Mouse (Mus musculus): ENCODE results near the gene Gm28035. TPM values are rescaled to one million over a fixed set of nuclear protein-coding genes. Genes with fewer than 3 reads are reported as not detected.

The Gm28035 gene
- polyA plus RNA-seq, 1 experiment from 2014 or later = 0.13 TPM

DNA sequence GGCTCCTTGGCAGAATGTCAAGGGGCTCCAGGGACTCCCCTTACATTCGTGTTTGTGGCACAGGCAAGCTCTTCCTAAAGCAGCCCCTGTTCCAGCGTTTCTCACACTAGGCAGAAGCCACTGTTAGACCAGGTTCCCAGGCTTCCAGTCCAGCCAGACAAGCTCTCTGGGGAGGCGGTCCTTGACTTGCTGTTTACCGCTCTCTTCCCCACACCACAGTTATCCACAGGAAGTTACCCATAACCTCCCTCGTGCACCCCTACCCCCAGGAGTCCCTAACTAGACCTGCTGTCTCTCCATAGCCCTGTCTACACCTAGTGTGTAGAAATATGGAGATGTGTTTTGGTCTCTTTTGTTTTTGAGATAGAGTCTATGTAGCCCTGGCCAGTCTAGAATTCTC is 13.4 kb downstream of the Gm28035 start:
- H3K27me3 ChIP-seq (ENCODE audit: control insufficient read depth, insufficient read depth, low read length) = no peaks in the 10 kb centered on the region
- no peak overlapping the region for H3K4me3 ChIP-seq (ENCODE audit: low read depth, low read length)
- H3K9ac ChIP-seq (replicated peaks; ENCODE audit: low read depth, low read length) = no peak overlapping the region
- no peak overlapping the region for H3K27ac ChIP-seq (ENCODE audit: low read length)
- ATAC-seq (ENCODE audit: insufficient number of reproducible peaks, insufficient read depth, low FRiP score, low read depth) = no peak
- 85% methylated on average over 5 of the region's 5 CpGs for WGBS
- H3K36me3 ChIP-seq (ENCODE audit: control insufficient read depth, insufficient read depth, low read length) = peaks cover 50% of the 10 kb centered on the region
- H3K9me3 ChIP-seq (ENCODE audit: control insufficient read depth, low read depth, low read length) = no peaks in the 10 kb centered on the region
- H3K4me2 ChIP-seq (replicated peaks; ENCODE audit: low read depth, low read length) = no peak overlapping the region
- peaks cover 7% of the 10 kb centered on the region; the same call in 1 of the 2 replicates for H3K4me1 ChIP-seq (ENCODE audit: control insufficient read depth, insufficient read depth, low read length)

DNA sequence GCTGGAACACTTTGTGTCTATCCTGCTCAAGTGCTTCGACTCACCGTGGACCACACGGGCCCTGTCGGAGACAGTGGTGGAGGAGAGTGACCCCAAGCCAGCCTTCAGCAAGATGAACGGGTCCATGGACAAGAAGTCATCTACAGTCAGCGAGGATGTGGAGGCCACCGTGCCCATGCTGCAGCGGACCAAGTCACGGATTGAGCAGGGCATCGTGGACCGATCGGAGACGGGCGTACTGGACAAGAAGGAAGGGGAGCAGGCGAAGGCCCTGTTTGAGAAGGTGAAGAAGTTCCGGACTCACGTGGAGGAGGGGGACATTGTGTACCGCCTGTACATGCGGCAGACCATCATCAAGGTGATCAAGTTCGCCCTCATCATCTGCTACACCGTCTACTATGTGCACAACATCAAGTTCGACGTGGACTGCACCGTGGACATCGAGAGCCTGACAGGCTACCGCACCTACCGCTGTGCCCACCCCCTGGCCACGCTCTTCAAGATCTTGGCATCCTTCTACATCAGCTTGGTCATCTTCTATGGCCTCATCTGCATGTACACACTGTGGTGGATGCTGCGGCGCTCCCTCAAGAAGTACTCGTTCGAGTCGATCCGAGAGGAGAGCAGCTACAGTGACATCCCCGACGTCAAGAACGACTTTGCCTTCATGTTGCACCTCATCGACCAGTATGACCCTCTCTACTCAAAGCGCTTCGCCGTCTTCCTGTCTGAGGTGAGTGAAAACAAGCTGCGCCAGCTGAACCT is 15.4 kb downstream of the Gm28035 start:
- Histone ChIP-seq H3K4me1 (ENCODE audit: control insufficient read depth, insufficient read depth, low read length) (peaks cover 7% of the 10 kb centered on the region; the same call in 1 of the 2 replicates), H3K27ac (ENCODE audit: low read length) (no peak overlapping the region), H3K4me2 (replicated peaks; ENCODE audit: low read depth, low read length) (no peak overlapping the region), H3K4me3 (ENCODE audit: low read depth, low read length) (no peak overlapping the region), H3K9me3 (ENCODE audit: control insufficient read depth, low read depth, low read length) (no peaks in the 10 kb centered on the region), H3K36me3 (ENCODE audit: control insufficient read depth, insufficient read depth, low read length) (peaks cover 59% of the 10 kb centered on the region), H3K27me3 (ENCODE audit: control insufficient read depth, insufficient read depth, low read length) (no peaks in the 10 kb centered on the region), H3K9ac (replicated peaks; ENCODE audit: low read depth, low read length) (no peak overlapping the region)
- no peak for ATAC-seq (ENCODE audit: insufficient number of reproducible peaks, insufficient read depth, low FRiP score, low read depth)
- WGBS = 96% methylated on average over 42 of the region's 42 CpGs

DNA sequence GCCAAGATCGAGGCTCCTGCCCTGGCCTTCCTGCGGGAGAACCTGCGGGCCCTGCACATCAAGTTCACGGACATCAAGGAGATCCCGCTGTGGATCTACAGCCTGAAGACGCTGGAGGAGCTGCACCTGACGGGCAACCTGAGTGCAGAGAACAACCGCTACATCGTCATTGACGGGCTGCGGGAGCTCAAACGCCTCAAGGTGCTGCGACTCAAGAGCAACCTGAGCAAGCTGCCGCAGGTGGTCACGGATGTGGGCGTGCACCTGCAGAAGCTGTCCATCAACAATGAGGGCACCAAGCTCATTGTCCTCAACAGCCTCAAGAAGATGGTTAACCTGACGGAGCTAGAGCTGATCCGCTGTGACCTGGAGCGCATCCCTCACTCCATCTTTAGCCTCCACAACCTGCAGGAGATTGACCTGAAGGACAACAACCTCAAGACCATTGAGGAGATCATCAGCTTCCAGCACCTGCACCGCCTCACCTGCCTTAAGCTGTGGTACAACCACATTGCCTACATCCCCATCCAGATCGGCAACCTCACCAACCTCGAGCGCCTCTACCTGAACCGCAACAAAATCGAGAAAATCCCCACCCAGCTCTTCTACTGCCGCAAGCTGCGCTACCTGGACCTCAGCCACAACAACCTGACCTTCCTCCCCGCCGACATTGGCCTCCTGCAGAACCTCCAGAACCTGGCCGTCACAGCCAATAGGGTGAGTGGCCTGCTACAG is 16.4 kb downstream of the Gm28035 start:
- 94% methylated on average over 30 of the region's 30 CpGs for WGBS
- H3K4me2 ChIP-seq (replicated peaks; ENCODE audit: low read depth, low read length) = no peak overlapping the region
- H3K4me1 ChIP-seq (ENCODE audit: control insufficient read depth, insufficient read depth, low read length) = peaks cover 5% of the 10 kb centered on the region; the same call in 1 of the 2 replicates
- no peak overlapping the region for H3K27ac ChIP-seq (ENCODE audit: low read length)
- no peak for ATAC-seq (ENCODE audit: insufficient number of reproducible peaks, insufficient read depth, low FRiP score, low read depth)
- no peak overlapping the region for H3K9ac ChIP-seq (replicated peaks; ENCODE audit: low read depth, low read length)
- H3K9me3 ChIP-seq (ENCODE audit: control insufficient read depth, low read depth, low read length) = no peaks in the 10 kb centered on the region
- no peaks in the 10 kb centered on the region for H3K27me3 ChIP-seq (ENCODE audit: control insufficient read depth, insufficient read depth, low read length)
- H3K36me3 ChIP-seq (ENCODE audit: control insufficient read depth, insufficient read depth, low read length) = peaks cover 68% of the 10 kb centered on the region
- no peak overlapping the region for H3K4me3 ChIP-seq (ENCODE audit: low read depth, low read length)

DNA sequence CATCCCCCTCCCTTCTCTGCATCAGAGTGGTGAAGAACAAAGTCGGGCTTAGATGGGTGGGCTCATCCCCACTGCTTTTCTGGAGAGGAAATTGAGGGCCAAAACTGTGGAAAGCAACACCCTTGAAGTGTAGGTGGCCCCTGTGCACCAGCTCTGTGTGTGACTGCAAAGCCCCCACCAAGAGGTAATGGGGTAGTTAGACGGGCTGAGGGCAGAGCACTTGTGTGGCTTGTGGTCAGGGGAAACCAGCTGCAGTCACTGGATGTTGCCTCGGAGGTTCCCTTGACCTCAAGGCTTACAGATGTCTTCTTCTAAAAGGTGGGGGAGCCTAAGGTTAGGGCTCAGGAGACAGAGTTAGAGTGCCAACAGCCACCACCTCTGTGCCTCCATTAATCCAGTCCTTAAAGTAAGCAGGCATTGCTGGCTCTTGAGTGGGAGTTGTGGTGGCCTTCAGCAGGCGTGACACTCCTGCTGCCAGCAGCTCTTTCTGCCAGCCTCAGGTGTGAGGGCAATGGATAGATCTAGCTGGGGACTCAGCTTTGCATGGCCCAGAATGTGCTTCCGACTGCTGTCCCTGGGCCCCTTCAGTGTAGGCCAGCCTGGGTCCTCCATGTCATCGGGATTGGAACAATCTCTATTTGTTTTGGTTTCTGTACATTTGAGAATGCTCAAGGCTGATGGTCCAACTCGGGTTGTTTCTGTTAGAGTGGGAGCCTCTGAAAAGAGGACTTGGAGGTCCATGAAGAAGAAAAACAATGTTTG is 17.5 kb downstream of the Gm28035 start:
- Histone ChIP-seq H3K27me3 (ENCODE audit: control insufficient read depth, insufficient read depth, low read length) (no peaks in the 10 kb centered on the region), H3K4me1 (ENCODE audit: control insufficient read depth, insufficient read depth, low read length) (peaks cover under 1% of the 10 kb centered on the region; the same call in 1 of the 2 replicates), H3K4me2 (replicated peaks; ENCODE audit: low read depth, low read length) (no peak overlapping the region), H3K4me3 (ENCODE audit: low read depth, low read length) (no peak overlapping the region), H3K9ac (replicated peaks; ENCODE audit: low read depth, low read length) (no peak overlapping the region), H3K27ac (ENCODE audit: low read length) (no peak overlapping the region), H3K9me3 (ENCODE audit: control insufficient read depth, low read depth, low read length) (no peaks in the 10 kb centered on the region), H3K36me3 (ENCODE audit: control insufficient read depth, insufficient read depth, low read length) (peaks cover 75% of the 10 kb centered on the region)
- no peak for ATAC-seq (ENCODE audit: insufficient number of reproducible peaks, insufficient read depth, low FRiP score, low read depth)
- WGBS = 81% methylated on average over 7 of the region's 7 CpGs

DNA sequence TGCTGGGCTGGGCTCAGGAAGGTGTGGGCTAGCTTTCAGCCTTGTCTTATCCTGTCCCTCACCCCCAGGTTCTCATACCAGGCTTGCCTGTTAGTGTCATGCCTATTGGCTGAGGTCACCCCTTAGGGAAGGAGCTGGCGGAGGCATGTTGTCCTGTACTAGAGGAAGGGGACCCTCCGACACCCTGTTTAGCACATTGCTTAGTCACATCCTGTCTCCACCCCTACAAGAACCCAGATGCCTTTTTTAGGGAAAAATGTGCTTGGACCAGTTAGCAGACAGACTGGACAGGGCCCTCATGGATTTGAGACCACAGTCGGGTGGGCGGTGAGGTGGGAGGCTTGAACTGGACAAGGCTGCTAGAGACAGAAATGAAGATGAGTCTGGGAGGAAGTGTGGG is 18.2 kb downstream of the Gm28035 start:
- no peak for ATAC-seq (ENCODE audit: insufficient number of reproducible peaks, insufficient read depth, low FRiP score, low read depth)
- Histone ChIP-seq H3K36me3 (ENCODE audit: control insufficient read depth, insufficient read depth, low read length) (peaks cover 82% of the 10 kb centered on the region), H3K4me1 (ENCODE audit: control insufficient read depth, insufficient read depth, low read length) (peaks cover 4% of the 10 kb centered on the region; the same call in 1 of the 2 replicates), H3K9ac (replicated peaks; ENCODE audit: low read depth, low read length) (no peak overlapping the region), H3K4me2 (replicated peaks; ENCODE audit: low read depth, low read length) (no peak overlapping the region), H3K27ac (ENCODE audit: low read length) (no peak overlapping the region), H3K27me3 (ENCODE audit: control insufficient read depth, insufficient read depth, low read length) (no peaks in the 10 kb centered on the region), H3K4me3 (ENCODE audit: low read depth, low read length) (no peak overlapping the region), H3K9me3 (ENCODE audit: control insufficient read depth, low read depth, low read length) (no peaks in the 10 kb centered on the region)
- 86% methylated on average over 4 of the region's 4 CpGs for WGBS

DNA sequence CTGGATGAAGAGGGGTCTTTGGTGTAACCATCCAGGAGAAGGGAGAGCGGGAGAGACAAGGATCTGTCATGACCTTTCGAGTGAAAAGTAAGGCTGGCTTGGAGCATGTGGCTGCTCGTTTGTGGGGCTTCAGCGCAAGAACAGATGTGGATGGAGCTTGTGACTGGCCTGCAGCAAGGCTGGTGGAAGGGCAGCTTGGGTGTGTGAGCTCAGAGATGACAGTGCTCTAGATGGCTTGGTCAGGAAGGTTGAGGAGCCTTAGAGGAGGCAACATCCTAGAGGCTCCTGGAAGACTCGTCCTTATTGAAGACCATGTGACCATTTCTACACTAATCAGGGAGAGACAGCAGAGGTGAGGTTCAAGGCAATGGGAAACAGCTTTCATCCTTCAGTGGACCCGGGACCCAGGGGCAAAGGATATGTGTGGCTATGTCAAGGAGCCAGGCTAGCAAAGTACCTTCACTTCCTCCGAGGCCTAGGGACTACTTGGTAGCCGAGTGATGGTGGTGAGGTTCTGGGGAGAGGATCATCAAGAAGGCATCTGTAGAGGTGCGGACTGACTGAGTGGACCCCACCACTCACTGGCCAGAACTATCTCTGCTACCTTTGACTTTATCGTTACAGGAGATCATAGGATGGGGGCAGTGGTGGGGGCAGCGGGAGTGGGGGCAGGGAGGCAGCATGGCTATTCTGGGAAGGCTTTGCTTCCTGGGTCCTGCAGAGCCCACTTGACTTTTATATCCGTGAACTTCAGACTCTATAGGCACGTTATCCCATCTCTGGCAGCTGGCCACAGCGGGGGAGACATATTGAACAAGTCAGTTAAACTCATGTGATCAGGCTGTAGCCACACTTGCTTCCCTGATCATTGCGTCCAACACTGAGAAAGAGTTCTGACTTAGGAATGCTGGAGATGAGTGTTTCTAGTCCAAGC is 19.0 kb downstream of the Gm28035 start:
- H3K9ac ChIP-seq (replicated peaks; ENCODE audit: low read depth, low read length) = no peak overlapping the region
- WGBS = 87% methylated on average over 15 of the region's 15 CpGs
- no peak for ATAC-seq (ENCODE audit: insufficient number of reproducible peaks, insufficient read depth, low FRiP score, low read depth)
- no peak overlapping the region for H3K4me3 ChIP-seq (ENCODE audit: low read depth, low read length)
- H3K9me3 ChIP-seq (ENCODE audit: control insufficient read depth, low read depth, low read length) = no peaks in the 10 kb centered on the region
- H3K4me2 ChIP-seq (replicated peaks; ENCODE audit: low read depth, low read length) = no peak overlapping the region
- H3K4me1 ChIP-seq (ENCODE audit: control insufficient read depth, insufficient read depth, low read length) = peaks cover 4% of the 10 kb centered on the region; the same call in 1 of the 2 replicates
- no peak overlapping the region for H3K27ac ChIP-seq (ENCODE audit: low read length)
- no peaks in the 10 kb centered on the region for H3K27me3 ChIP-seq (ENCODE audit: control insufficient read depth, insufficient read depth, low read length)
- peaks cover 88% of the 10 kb centered on the region for H3K36me3 ChIP-seq (ENCODE audit: control insufficient read depth, insufficient read depth, low read length)

DNA sequence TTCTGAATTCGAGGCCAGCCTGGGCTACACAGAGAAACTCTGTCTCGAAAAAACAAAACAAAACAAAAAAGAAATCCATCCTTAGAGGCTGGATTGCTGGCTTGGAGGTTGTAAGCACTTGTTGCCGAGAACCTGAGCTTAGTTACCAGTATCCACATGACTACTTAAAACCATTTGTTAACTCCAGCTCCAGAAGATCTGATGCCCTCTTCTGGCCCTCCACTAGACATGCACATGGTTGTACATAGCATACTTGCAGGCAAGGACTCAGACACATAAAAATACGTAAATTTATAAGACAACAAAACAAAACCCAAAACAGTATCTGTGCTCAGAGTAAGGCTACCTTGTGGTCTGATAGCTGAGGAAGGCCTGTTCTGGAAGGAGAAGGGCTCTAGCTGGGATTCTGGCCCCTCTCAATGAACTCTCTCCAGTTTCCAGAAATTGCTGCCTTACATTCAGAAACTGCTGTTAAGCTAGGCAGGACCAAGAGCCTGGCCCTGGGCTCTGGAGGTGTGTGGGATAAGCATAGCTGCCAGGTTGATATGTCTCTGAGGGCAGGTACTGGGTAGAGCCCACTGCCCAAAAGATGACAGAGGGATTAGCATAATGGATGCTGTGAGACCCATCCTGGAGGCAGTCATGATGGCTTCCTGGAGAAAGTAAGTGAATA is 20.8 kb downstream of the Gm28035 start:
- Histone ChIP-seq H3K9me3 (ENCODE audit: control insufficient read depth, low read depth, low read length) (no peaks in the 10 kb centered on the region), H3K27ac (ENCODE audit: low read length) (no peak overlapping the region), H3K4me1 (ENCODE audit: control insufficient read depth, insufficient read depth, low read length) (peaks cover 21% of the 10 kb centered on the region), H3K4me3 (ENCODE audit: low read depth, low read length) (no peak overlapping the region), H3K9ac (replicated peaks; ENCODE audit: low read depth, low read length) (no peak overlapping the region), H3K36me3 (ENCODE audit: control insufficient read depth, insufficient read depth, low read length) (peaks cover 71% of the 10 kb centered on the region), H3K4me2 (replicated peaks; ENCODE audit: low read depth, low read length) (no peak overlapping the region), H3K27me3 (ENCODE audit: control insufficient read depth, insufficient read depth, low read length) (no peaks in the 10 kb centered on the region)
- WGBS = 87% methylated on average over 4 of the region's 4 CpGs
- ATAC-seq (ENCODE audit: insufficient number of reproducible peaks, insufficient read depth, low FRiP score, low read depth) = no peak
